Mouse (Mus musculus) spleen, postnatal 10 days (tissue): Measurements from ENCODE around the gene Olfr49.
A peak's percentile ranks its signal among the peaks of the same experiment; 100 is the strongest.

ENCODE experiments used
- DNase-seq, 2 experiments: peaks; one replicate each; pipeline ENCODE4 v3.0.0; 2021 to 2022; ENCODE audit warnings: low spot score in 2 of 2

Gene Olfr49

GRCm38 (mm10) chr14:54284839-54285238 lies at the start of gene Olfr49:
Olfr49 (minus strand) TSS chr14:54284939.
- no peak for DNase-seq

- DNase-seq: peak in 1 of 2 experiments; percentile 63
These were observed 48.9 kb upstream of the Olfr49 start for GRCm38 (mm10) chr14:54333452-54334189.

GRCm38 (mm10) chr14:54332176-54333074 lies 47.7 kb upstream of the Olfr49 start:
- DNase-seq: no peak

- no peak for DNase-seq
These were observed 46.4 kb upstream of the Olfr49 start for GRCm38 (mm10) chr14:54331178-54331577.

- no peak for DNase-seq
These were observed 44.5 kb upstream of the Olfr49 start for GRCm38 (mm10) chr14:54329201-54329600.

GRCm38 (mm10) chr14:54328548-54328947 lies 43.8 kb upstream of the Olfr49 start:
- no peak for DNase-seq

- no peak for DNase-seq
These were observed 39.7 kb upstream of the Olfr49 start for GRCm38 (mm10) chr14:54324486-54324885.

- no peak for DNase-seq
These were observed 37.0 kb upstream of the Olfr49 start for GRCm38 (mm10) chr14:54321556-54322376.

GRCm38 (mm10) chr14:54311763-54312162 lies 27.0 kb upstream of the Olfr49 start:
- DNase-seq: no peak

- DNase-seq: no peak
These were observed 15.9 kb upstream of the Olfr49 start for GRCm38 (mm10) chr14:54300676-54301075.

- no peak for DNase-seq
These were observed 15.4 kb upstream of the Olfr49 start for GRCm38 (mm10) chr14:54300136-54300535.

- no peak for DNase-seq
These were observed 8.3 kb downstream of the Olfr49 start for GRCm38 (mm10) chr14:54276446-54276845.

- no peak for DNase-seq
These were observed 12.0 kb downstream of the Olfr49 start for GRCm38 (mm10) chr14:54272696-54273095.

- no peak for DNase-seq
These were observed 12.6 kb downstream of the Olfr49 start for GRCm38 (mm10) chr14:54271976-54272606.

GRCm38 (mm10) chr14:54270413-54270812 lies 14.3 kb downstream of the Olfr49 start:
- no peak for DNase-seq

- no peak for DNase-seq
These were observed 15.2 kb downstream of the Olfr49 start for GRCm38 (mm10) chr14:54269566-54269965.

- DNase-seq: no peak
These were observed 16.8 kb downstream of the Olfr49 start for GRCm38 (mm10) chr14:54267966-54268365.

GRCm38 (mm10) chr14:54265951-54266350 lies 18.8 kb downstream of the Olfr49 start:
- no peak for DNase-seq

GRCm38 (mm10) chr14:54265093-54265492 lies 19.6 kb downstream of the Olfr49 start:
- no peak for DNase-seq

- no peak for DNase-seq
These were observed 20.5 kb downstream of the Olfr49 start for GRCm38 (mm10) chr14:54264231-54264630.

GRCm38 (mm10) chr14:54263099-54263498 lies 21.6 kb downstream of the Olfr49 start:
- no peak for DNase-seq
